Mouse (Mus musculus): Measurements from ENCODE around the gene Nmrk1. TPM values are rescaled to one million over a fixed set of nuclear protein-coding genes. Genes with fewer than 3 reads are reported as not detected.

Gene Nmrk1
- polyA plus RNA-seq, 1 experiment from 2014 or later = 5.6 TPM

DNA sequence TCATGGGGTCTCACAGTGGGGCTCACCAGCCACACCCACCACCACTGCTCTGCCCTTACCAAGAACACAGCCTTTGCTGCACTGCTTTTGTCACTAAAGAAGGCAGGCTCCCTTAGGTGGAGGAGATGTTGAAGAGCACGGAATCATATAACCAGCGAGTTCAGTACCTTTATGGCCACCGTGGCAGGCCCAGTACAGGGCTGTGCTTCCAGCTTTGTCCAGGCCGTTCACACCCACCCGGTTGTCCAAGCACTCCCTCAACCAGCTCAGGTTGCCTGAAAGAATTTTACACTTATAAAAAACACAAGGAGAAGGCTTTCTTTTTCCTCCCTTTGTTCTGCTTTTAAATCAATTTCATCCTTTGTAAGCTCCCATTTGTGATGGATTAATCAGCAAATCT, 41.5 kb upstream of the Nmrk1 start:
- no peak overlapping the region for H3K4me3 ChIP-seq (ENCODE audit: low read depth, low read length)
- H3K4me2 ChIP-seq (ENCODE audit: low read depth, low read length) = no peak overlapping the region
- H3K4me1 ChIP-seq (ENCODE audit: control insufficient read depth, low read depth, low read length) = no peaks in the 10 kb centered on the region
- 76% methylated on average over 5 of the region's 5 CpGs for WGBS (ENCODE audit: insufficient replicate concordance)
- H3K27me3 ChIP-seq (ENCODE audit: control insufficient read depth, insufficient read depth, low read depth, low read length) = no peaks in the 10 kb centered on the region
- H3K36me3 ChIP-seq (ENCODE audit: control insufficient read depth, insufficient read depth) = peaks cover 3% of the 10 kb centered on the region
- H3K9me3 ChIP-seq (replicated peaks; ENCODE audit: control insufficient read depth, low read length) = no peaks in the 10 kb centered on the region
- H3K27ac ChIP-seq (ENCODE audit: low read length) = no peak overlapping the region
- ATAC-seq (ENCODE audit: low read depth) = no peak
- H3K9ac ChIP-seq (ENCODE audit: low read depth, low read length) = no peak overlapping the region

DNA sequence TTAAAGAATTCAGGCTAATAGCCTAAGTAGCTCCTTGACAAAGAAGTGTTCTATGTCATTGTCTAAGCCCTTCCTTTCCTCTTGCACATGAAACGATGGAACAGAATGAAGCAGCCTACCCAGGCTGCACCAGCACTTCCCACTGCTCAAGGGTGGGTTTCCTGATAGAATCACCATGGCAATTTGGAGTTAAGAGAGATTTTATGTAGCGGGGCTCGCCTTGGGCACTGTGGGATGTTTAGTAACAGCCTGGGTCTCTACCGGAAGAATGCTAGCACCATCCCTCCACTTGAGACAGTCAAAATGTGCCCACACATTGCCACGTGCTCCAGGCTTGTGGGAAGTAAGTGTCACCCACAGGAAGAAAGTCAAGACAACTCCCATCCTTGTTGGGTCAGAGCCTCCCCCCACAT, 40.8 kb upstream of the Nmrk1 start:
- no peak overlapping the region for H3K4me2 ChIP-seq (ENCODE audit: low read depth, low read length)
- no peaks in the 10 kb centered on the region for H3K4me1 ChIP-seq (ENCODE audit: control insufficient read depth, low read depth, low read length)
- no peak overlapping the region for H3K4me3 ChIP-seq (ENCODE audit: low read depth, low read length)
- H3K36me3 ChIP-seq (ENCODE audit: control insufficient read depth, insufficient read depth) = peaks cover 3% of the 10 kb centered on the region
- no peak overlapping the region for H3K9ac ChIP-seq (ENCODE audit: low read depth, low read length)
- H3K9me3 ChIP-seq (replicated peaks; ENCODE audit: control insufficient read depth, low read length) = no peaks in the 10 kb centered on the region
- no peak overlapping the region for H3K27ac ChIP-seq (ENCODE audit: low read length)
- no peak for ATAC-seq (ENCODE audit: low read depth)
- H3K27me3 ChIP-seq (ENCODE audit: control insufficient read depth, insufficient read depth, low read depth, low read length) = no peaks in the 10 kb centered on the region
- 43% methylated on average over 5 of the region's 5 CpGs for WGBS (ENCODE audit: insufficient replicate concordance)

DNA sequence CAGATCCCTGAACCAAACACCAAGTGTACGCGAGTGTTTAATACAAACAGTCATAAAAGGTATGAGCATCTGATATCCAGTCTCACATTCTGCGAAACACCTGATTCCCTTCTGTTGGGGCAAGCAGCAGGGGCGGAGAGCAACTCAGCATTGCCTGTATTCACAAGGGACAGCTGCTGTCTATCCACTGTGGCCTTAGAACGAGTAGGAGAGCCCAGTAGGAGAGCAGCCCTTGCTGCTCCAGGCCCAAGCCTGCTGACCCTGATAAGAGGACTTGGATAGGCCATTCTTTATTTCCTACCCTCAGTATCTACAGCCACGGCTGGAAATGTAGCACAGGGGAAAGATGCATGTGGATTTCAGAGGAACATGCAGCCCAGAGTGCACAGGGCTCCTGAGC, 38.8 kb upstream of the Nmrk1 start:
- 65% methylated on average over 6 of the region's 6 CpGs for whole genome bisulfite sequencing (ENCODE audit: insufficient replicate concordance)
- H3K9me3 ChIP-seq (replicated peaks; ENCODE audit: control insufficient read depth, low read length) = no peaks in the 10 kb centered on the region
- H3K4me2 ChIP-seq (ENCODE audit: low read depth, low read length) = no peak overlapping the region
- no peaks in the 10 kb centered on the region for H3K4me1 ChIP-seq (ENCODE audit: control insufficient read depth, low read depth, low read length)
- H3K4me3 ChIP-seq (ENCODE audit: low read depth, low read length) = no peak overlapping the region
- H3K9ac ChIP-seq (ENCODE audit: low read depth, low read length) = no peak overlapping the region
- no peak overlapping the region for H3K27ac ChIP-seq (ENCODE audit: low read length)
- ATAC-seq (ENCODE audit: low read depth) = no peak
- H3K27me3 ChIP-seq (ENCODE audit: control insufficient read depth, insufficient read depth, low read depth, low read length) = no peaks in the 10 kb centered on the region
- H3K36me3 ChIP-seq (ENCODE audit: control insufficient read depth, insufficient read depth) = peaks cover 3% of the 10 kb centered on the region

DNA sequence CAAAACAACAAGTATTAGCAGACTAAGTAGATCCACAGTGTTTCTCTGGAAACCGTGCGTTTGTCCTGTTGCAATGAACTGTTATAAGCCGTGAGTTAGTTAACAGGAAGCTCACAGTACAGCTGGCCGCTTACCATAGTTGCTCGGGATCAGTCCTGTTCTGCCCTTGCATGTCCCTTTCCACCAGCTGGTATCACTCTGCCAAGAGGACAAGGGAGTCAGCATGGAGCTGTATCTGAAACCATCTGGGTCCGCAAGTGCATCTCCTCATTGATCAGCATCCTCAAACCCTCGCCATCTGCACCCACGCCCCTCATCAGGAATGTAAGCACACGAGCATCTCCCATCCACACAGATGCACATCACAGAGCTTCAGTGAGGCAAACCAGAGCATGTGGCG, 38.0 kb upstream of the Nmrk1 start:
- H3K27ac ChIP-seq (ENCODE audit: low read length) = no peak overlapping the region
- no peak overlapping the region for H3K4me2 ChIP-seq (ENCODE audit: low read depth, low read length)
- H3K4me3 ChIP-seq (ENCODE audit: low read depth, low read length) = no peak overlapping the region
- no peaks in the 10 kb centered on the region for H3K4me1 ChIP-seq (ENCODE audit: control insufficient read depth, low read depth, low read length)
- H3K27me3 ChIP-seq (ENCODE audit: control insufficient read depth, insufficient read depth, low read depth, low read length) = no peaks in the 10 kb centered on the region
- no peak overlapping the region for H3K9ac ChIP-seq (ENCODE audit: low read depth, low read length)
- H3K9me3 ChIP-seq (replicated peaks; ENCODE audit: control insufficient read depth, low read length) = no peaks in the 10 kb centered on the region
- H3K36me3 ChIP-seq (ENCODE audit: control insufficient read depth, insufficient read depth) = peaks cover 3% of the 10 kb centered on the region
- WGBS (ENCODE audit: insufficient replicate concordance) = 68% methylated on average over 10 of the region's 10 CpGs
- no peak for ATAC-seq (ENCODE audit: low read depth)

DNA sequence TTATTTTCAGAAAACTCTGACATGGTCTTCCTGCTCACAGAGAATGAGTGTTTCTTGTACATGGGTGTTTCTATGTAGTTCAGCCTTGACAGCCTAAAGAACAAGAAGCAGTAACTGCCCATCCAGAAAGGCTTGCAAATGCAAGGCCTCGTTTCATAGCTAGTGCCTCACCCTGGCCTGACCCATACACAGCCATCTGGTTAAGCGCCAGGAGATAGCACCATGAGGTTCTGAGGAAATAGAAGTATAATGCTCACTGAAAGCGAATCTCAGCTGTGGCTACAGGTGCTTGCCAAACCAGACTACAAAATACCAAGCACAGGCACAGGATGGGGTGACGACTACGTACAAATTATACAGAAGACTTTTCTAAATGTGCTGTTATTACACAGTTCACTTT, 34.9 kb upstream of the Nmrk1 start:
- WGBS (ENCODE audit: insufficient replicate concordance) = 74% methylated on average over 5 of the region's 5 CpGs
- Histone ChIP-seq H3K27me3 (ENCODE audit: control insufficient read depth, insufficient read depth, low read depth, low read length) (no peaks in the 10 kb centered on the region), H3K4me1 (ENCODE audit: control insufficient read depth, low read depth, low read length) (no peaks in the 10 kb centered on the region), H3K4me3 (ENCODE audit: low read depth, low read length) (no peak overlapping the region), H3K9me3 (replicated peaks; ENCODE audit: control insufficient read depth, low read length) (no peaks in the 10 kb centered on the region), H3K9ac (ENCODE audit: low read depth, low read length) (no peak overlapping the region), H3K36me3 (ENCODE audit: control insufficient read depth, insufficient read depth) (no peaks in the 10 kb centered on the region), H3K27ac (ENCODE audit: low read length) (no peak overlapping the region), H3K4me2 (ENCODE audit: low read depth, low read length) (no peak overlapping the region)
- ATAC-seq (ENCODE audit: low read depth) = no peak

DNA sequence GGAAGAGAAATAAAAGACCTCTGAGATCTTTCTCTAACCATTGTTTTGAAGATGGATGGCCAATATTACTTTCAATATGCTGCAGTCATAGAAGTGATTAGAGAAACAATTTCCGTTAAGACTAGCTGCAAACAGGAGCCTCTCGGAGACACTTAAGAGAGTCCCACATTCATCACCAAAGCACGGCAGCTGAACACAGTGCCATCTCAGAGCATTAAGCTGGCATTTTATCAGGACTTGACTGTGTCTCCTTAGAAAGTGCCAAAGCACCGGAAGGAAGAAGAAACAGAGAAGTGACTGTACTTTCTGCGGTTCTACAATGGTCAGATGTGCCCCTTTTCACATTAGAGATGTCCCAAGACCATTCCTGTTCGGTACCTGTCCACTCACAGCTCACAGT, 34.0 kb upstream of the Nmrk1 start:
- Histone ChIP-seq H3K4me3 (ENCODE audit: low read depth, low read length) (no peak overlapping the region), H3K27me3 (ENCODE audit: control insufficient read depth, insufficient read depth, low read depth, low read length) (no peaks in the 10 kb centered on the region), H3K36me3 (ENCODE audit: control insufficient read depth, insufficient read depth) (peaks cover 4% of the 10 kb centered on the region; the same call in 1 of the 2 replicates), H3K9ac (ENCODE audit: low read depth, low read length) (no peak overlapping the region), H3K27ac (ENCODE audit: low read length) (no peak overlapping the region), H3K4me1 (ENCODE audit: control insufficient read depth, low read depth, low read length) (no peaks in the 10 kb centered on the region), H3K4me2 (ENCODE audit: low read depth, low read length) (no peak overlapping the region), H3K9me3 (replicated peaks; ENCODE audit: control insufficient read depth, low read length) (no peaks in the 10 kb centered on the region)
- no peak for ATAC-seq (ENCODE audit: low read depth)
- 66% methylated on average over 6 of the region's 6 CpGs for WGBS (ENCODE audit: insufficient replicate concordance)

DNA sequence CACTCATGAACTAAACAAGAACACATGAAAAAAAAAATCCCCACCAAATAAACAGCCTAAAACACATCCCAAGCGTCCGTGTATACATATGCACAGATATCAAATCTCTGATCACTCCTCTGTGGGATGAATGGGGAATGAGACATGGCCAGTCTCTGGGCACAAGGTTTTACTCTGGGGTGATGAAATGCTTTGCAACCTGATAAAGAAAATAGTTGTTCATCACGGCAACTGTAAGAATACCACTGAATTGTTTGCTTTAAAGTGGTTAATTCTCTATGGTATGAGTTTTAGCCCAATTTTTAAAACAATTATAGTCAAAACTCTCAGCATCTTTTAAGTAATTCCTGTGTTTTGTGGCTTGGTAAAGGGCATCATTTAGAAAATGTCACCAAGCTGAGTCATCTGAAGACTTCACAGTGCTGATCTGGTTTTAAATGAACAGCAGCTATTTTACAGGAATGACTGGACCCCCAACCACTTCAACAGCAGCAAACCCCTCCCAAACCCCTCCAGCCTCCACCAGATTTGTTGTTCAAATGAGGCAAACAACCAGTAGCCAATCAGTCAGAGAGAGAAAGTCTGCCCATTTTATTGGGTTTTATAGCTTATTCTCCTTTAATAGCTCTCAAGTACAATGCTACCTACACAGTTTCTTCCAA, 33.4 kb upstream of the Nmrk1 start:
- H3K9ac ChIP-seq (ENCODE audit: low read depth, low read length) = no peak overlapping the region
- no peak overlapping the region for H3K4me3 ChIP-seq (ENCODE audit: low read depth, low read length)
- 68% methylated on average over 3 of the region's 3 CpGs for WGBS (ENCODE audit: insufficient replicate concordance)
- no peak overlapping the region for H3K27ac ChIP-seq (ENCODE audit: low read length)
- peaks cover 5% of the 10 kb centered on the region; the same call in 1 of the 2 replicates for H3K36me3 ChIP-seq (ENCODE audit: control insufficient read depth, insufficient read depth)
- H3K9me3 ChIP-seq (replicated peaks; ENCODE audit: control insufficient read depth, low read length) = no peaks in the 10 kb centered on the region
- no peak for ATAC-seq (ENCODE audit: low read depth)
- H3K4me2 ChIP-seq (ENCODE audit: low read depth, low read length) = no peak overlapping the region
- H3K4me1 ChIP-seq (ENCODE audit: control insufficient read depth, low read depth, low read length) = no peaks in the 10 kb centered on the region
- H3K27me3 ChIP-seq (ENCODE audit: control insufficient read depth, insufficient read depth, low read depth, low read length) = no peaks in the 10 kb centered on the region

DNA sequence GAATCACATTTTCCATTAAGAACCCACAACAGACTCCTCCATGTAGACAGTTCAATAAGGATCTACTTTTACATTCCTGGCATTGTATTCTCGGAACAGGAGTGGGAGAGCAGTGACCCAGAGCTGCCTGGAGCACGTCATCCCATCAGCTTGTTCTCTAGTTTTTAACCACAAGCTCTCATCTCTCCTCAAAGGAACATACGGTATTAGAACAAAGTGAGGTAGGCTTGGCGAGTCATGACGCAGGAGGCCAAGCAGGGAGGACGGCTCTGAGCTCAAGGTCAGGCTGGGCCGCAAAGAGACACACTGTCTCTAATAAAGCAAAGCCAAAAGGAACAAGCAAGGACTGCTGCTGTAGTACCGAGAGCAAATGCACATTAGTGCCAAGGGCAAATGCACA, 32.7 kb upstream of the Nmrk1 start:
- 72% methylated on average over 8 of the region's 8 CpGs for WGBS (ENCODE audit: insufficient replicate concordance)

DNA sequence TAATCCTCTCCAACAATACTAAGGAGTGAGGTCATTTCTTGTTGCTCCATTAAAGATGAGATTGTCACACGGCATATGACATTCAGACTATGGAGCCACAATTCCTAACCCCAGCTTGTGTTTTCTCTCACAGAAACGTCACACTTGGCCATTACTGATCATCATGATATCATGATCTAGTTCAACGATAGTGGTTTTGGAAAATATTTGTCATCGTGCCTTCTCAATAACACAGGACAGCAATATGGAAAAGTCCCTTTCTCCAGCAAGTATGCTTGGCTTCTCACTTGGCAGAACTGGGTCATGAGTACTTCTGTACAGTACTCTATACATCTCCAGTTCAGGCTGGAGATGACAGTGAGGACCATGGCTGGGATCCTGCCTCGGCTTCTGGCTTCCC, 32.1 kb upstream of the Nmrk1 start:
- Histone ChIP-seq H3K4me3 (ENCODE audit: low read depth, low read length) (no peak overlapping the region), H3K27ac (ENCODE audit: low read length) (no peak overlapping the region), H3K4me2 (ENCODE audit: low read depth, low read length) (no peak overlapping the region), H3K9me3 (replicated peaks; ENCODE audit: control insufficient read depth, low read length) (no peaks in the 10 kb centered on the region), H3K9ac (ENCODE audit: low read depth, low read length) (no peak overlapping the region), H3K27me3 (ENCODE audit: control insufficient read depth, insufficient read depth, low read depth, low read length) (no peaks in the 10 kb centered on the region), H3K4me1 (ENCODE audit: control insufficient read depth, low read depth, low read length) (no peaks in the 10 kb centered on the region), H3K36me3 (ENCODE audit: control insufficient read depth, insufficient read depth) (peaks cover 5% of the 10 kb centered on the region; the same call in 1 of the 2 replicates)
- ATAC-seq (ENCODE audit: low read depth) = no peak
- 74% methylated on average over 5 of the region's 5 CpGs for WGBS (ENCODE audit: insufficient replicate concordance)

More for the DNA sequence above, 32.7 kb upstream of the Nmrk1 start:
- Histone ChIP-seq H3K27me3 (ENCODE audit: control insufficient read depth, insufficient read depth, low read depth, low read length) (no peaks in the 10 kb centered on the region), H3K27ac (ENCODE audit: low read length) (no peak overlapping the region), H3K4me3 (ENCODE audit: low read depth, low read length) (no peak overlapping the region), H3K36me3 (ENCODE audit: control insufficient read depth, insufficient read depth) (peaks cover 5% of the 10 kb centered on the region; the same call in 1 of the 2 replicates), H3K4me1 (ENCODE audit: control insufficient read depth, low read depth, low read length) (no peaks in the 10 kb centered on the region), H3K9me3 (replicated peaks; ENCODE audit: control insufficient read depth, low read length) (no peaks in the 10 kb centered on the region), H3K9ac (ENCODE audit: low read depth, low read length) (no peak overlapping the region), H3K4me2 (ENCODE audit: low read depth, low read length) (no peak overlapping the region)
- ATAC-seq (ENCODE audit: low read depth) = no peak
